Comparison of ENCODE assay signal across 9 mouse cellular contexts in genomic region chr10:8037986-8038631, GRCm38 (mm10).
DNase-seq lines count a peak whose midpoint lies in the region; ATAC-seq and TF ChIP-seq lines count a peak whose summit lies in the region.
"Had no signal": no experiment of that assay in that cellular context is flagged by ENCODE, and none has a peak within 500 bp of the region (broad histone marks: within the 10 kb centered on the region; RNA-seq: fewer than 3 reads in every experiment).

No protein-coding gene starts in this region.

- no peak overlapping the region for H3K9ac ChIP-seq in kidney, embryonic 16.5 days (replicated peaks; ENCODE audit: low read length)
- no peak overlapping the region for H3K9ac ChIP-seq in embryonic facial prominence, embryonic 12.5 days
- H3K9ac ChIP-seq in hindbrain, postnatal 0 days (replicated peaks; ENCODE audit: low read length), result no peak overlapping the region
- no peak overlapping the region for H3K9ac ChIP-seq in midbrain, embryonic 15.5 days

- no peak overlapping the region for H3K4me2 ChIP-seq in kidney, embryonic 16.5 days (replicated peaks; ENCODE audit: low read depth, low read length)
- H3K4me2 ChIP-seq in embryonic facial prominence, embryonic 12.5 days (replicated peaks), result no peak overlapping the region
- H3K4me2 ChIP-seq in hindbrain, postnatal 0 days (ENCODE audit: low read depth, low read length), result no peak overlapping the region
- H3K4me2 ChIP-seq in midbrain, embryonic 15.5 days, result no peak overlapping the region

- H3K36me3 ChIP-seq in kidney, embryonic 16.5 days (ENCODE audit: insufficient read depth, low read length), result no peaks in the 10 kb centered on the region
- H3K36me3 ChIP-seq in embryonic facial prominence, embryonic 12.5 days, result no peaks in the 10 kb centered on the region
- no peaks in the 10 kb centered on the region for H3K36me3 ChIP-seq in hindbrain, postnatal 0 days (ENCODE audit: insufficient read depth, low read length)
- H3K36me3 ChIP-seq in midbrain, embryonic 15.5 days (replicated peaks), result no peaks in the 10 kb centered on the region

- H3K9me3 ChIP-seq in kidney, embryonic 16.5 days (ENCODE audit: low read length), result no peaks in the 10 kb centered on the region
- H3K9me3 ChIP-seq in embryonic facial prominence, embryonic 12.5 days, result no peaks in the 10 kb centered on the region
- H3K9me3 ChIP-seq in hindbrain, postnatal 0 days (ENCODE audit: low read length), result no peaks in the 10 kb centered on the region
- H3K9me3 ChIP-seq in midbrain, embryonic 15.5 days, result no peaks in the 10 kb centered on the region

- no peak for DNase-seq in kidney, adult 9 months
- no peak for DNase-seq in hindbrain, postnatal 0 days (ENCODE audit: low spot score)
- DNase-seq in thymus, postnatal 14 days, result no peak
- DNase-seq in Muller cell, postnatal 12 days (ENCODE audit: inconsistent ontology term), result no peak
- DNase-seq: cerebellum, adult 11 months had no signal

- 0 out of 2 replicates have a peak, but pooled peaks have one; percentile 65 for ATAC-seq in kidney, embryonic 16.5 days (ENCODE audit: low FRiP score, low TSS enrichment)
- peak; percentile 57; the same call in 1 of the 2 replicates for ATAC-seq in embryonic facial prominence, embryonic 12.5 days (ENCODE audit: insufficient number of reproducible peaks, insufficient read depth, low FRiP score, low TSS enrichment)
- peak; percentile 79 for ATAC-seq in hindbrain, postnatal 0 days
- ATAC-seq in midbrain, embryonic 15.5 days (replicated peaks), result peak; percentile 91
- no peak for ATAC-seq in inflammation-experienced regulatory T-cells, adult 6 months

- H3K4me1 ChIP-seq in kidney, embryonic 16.5 days (ENCODE audit: insufficient read depth, low read length), result peaks cover 18% of the 10 kb centered on the region; the same call in 1 of the 2 replicates
- peaks cover 24% of the 10 kb centered on the region for H3K4me1 ChIP-seq in embryonic facial prominence, embryonic 12.5 days
- peaks cover 14% of the 10 kb centered on the region for H3K4me1 ChIP-seq in hindbrain, postnatal 0 days (ENCODE audit: insufficient read depth, low read length)
- peaks cover 15% of the 10 kb centered on the region for H3K4me1 ChIP-seq in midbrain, embryonic 15.5 days

- H3K27ac ChIP-seq in kidney, embryonic 16.5 days (ENCODE audit: low read length), result no peak overlapping the region
- H3K27ac ChIP-seq in embryonic facial prominence, embryonic 12.5 days, result no peak overlapping the region; the same call in 1 of the 2 replicates
- no peak overlapping the region for H3K27ac ChIP-seq in hindbrain, postnatal 0 days
- H3K27ac ChIP-seq in midbrain, embryonic 15.5 days, result peak overlapping the region; percentile 57

- 33% methylated on average over 5 of the region's 5 CpGs for WGBS in kidney, embryonic 16.5 days
- WGBS in embryonic facial prominence, embryonic 12.5 days, result 26% methylated on average over 5 of the region's 5 CpGs
- 17% methylated on average over 5 of the region's 5 CpGs for WGBS in hindbrain, postnatal 0 days
- WGBS in midbrain, embryonic 15.5 days, result 5% methylated on average over 5 of the region's 5 CpGs

- no peak for TF ChIP-seq CTCF in hindbrain, postnatal 0 days (IDR thresholded peaks at IDR 0.05; ENCODE audit: low read depth)

- H3K27me3 ChIP-seq in kidney, embryonic 16.5 days (ENCODE audit: insufficient read depth, low read length), result no peaks in the 10 kb centered on the region
- H3K27me3 ChIP-seq in embryonic facial prominence, embryonic 12.5 days, result no peaks in the 10 kb centered on the region
- no peaks in the 10 kb centered on the region for H3K27me3 ChIP-seq in hindbrain, postnatal 0 days (ENCODE audit: insufficient read depth, low read length)
- no peaks in the 10 kb centered on the region for H3K27me3 ChIP-seq in midbrain, embryonic 15.5 days (replicated peaks)

- H3K4me3 ChIP-seq in kidney, embryonic 16.5 days (ENCODE audit: low read length), result no peak overlapping the region
- H3K4me3 ChIP-seq in embryonic facial prominence, embryonic 12.5 days, result no peak overlapping the region
- H3K4me3 ChIP-seq in hindbrain, postnatal 0 days (ENCODE audit: low read length), result no peak overlapping the region
- no peak overlapping the region for H3K4me3 ChIP-seq in midbrain, embryonic 15.5 days
